Mouse (Mus musculus): ENCODE data around the gene Swsap1.
A peak's percentile ranks its signal among the peaks of the same experiment; 100 is the strongest.

Gene Swsap1

GRCm38 (mm10) chr9:21936692-21937570 lies 18.6 kb upstream of the Swsap1 start, which contains the start of gene Plppr2:
Gene Plppr2 (plus strand): TSS chr9:21937033.
- DNase-seq (ENCODE audit: low spot score), result peak; percentile 96

- no peak for DNase-seq (ENCODE audit: low spot score)
Measured at GRCm38 (mm10) chr9:21937711-21938175, 17.8 kb upstream of the Swsap1 start.

GRCm38 (mm10) chr9:21938234-21938855 lies 17.2 kb upstream of the Swsap1 start:
- DNase-seq (ENCODE audit: low spot score), result no peak

- no peak for DNase-seq (ENCODE audit: low spot score)
Measured at GRCm38 (mm10) chr9:21943046-21943445, 12.5 kb upstream of the Swsap1 start.

- no peak for DNase-seq (ENCODE audit: low spot score)
Measured at GRCm38 (mm10) chr9:21943638-21944037, 11.9 kb upstream of the Swsap1 start.

GRCm38 (mm10) chr9:21944267-21944666 lies 11.3 kb upstream of the Swsap1 start:
- DNase-seq (ENCODE audit: low spot score), result no peak

- no peak for DNase-seq (ENCODE audit: low spot score)
Measured at GRCm38 (mm10) chr9:21947540-21948130, 7.9 kb upstream of the Swsap1 start.

- no peak for DNase-seq (ENCODE audit: low spot score)
Measured at GRCm38 (mm10) chr9:21948146-21948545, 7.4 kb upstream of the Swsap1 start.

- no peak for DNase-seq (ENCODE audit: low spot score)
Measured at GRCm38 (mm10) chr9:21948790-21949189, 6.8 kb upstream of the Swsap1 start.

GRCm38 (mm10) chr9:21950322-21950721 lies 5.2 kb upstream of the Swsap1 start:
- no peak for DNase-seq (ENCODE audit: low spot score)

- no peak for DNase-seq (ENCODE audit: low spot score)
Measured at GRCm38 (mm10) chr9:21951977-21952376, 3.6 kb upstream of the Swsap1 start.

GRCm38 (mm10) chr9:21953600-21953999 lies 2.0 kb upstream of the Swsap1 start:
- DNase-seq (ENCODE audit: low spot score), result peak; percentile 72

- DNase-seq (ENCODE audit: low spot score), result no peak
Measured at GRCm38 (mm10) chr9:21954635-21955034, 920 bp upstream of the Swsap1 start.

- DNase-seq (ENCODE audit: low spot score), result no peak
Measured at GRCm38 (mm10) chr9:21955225-21955569, 358 bp upstream of the Swsap1 start.

GRCm38 (mm10) chr9:21958372-21958771 lies 2.8 kb downstream of the Swsap1 start:
- no peak for DNase-seq (ENCODE audit: low spot score)

- no peak for DNase-seq (ENCODE audit: low spot score)
Measured at GRCm38 (mm10) chr9:21959244-21959643, 3.7 kb downstream of the Swsap1 start.

- DNase-seq (ENCODE audit: low spot score), result no peak
Measured at GRCm38 (mm10) chr9:21960135-21960534, 4.6 kb downstream of the Swsap1 start.

GRCm38 (mm10) chr9:21960558-21961208 lies 5.1 kb downstream of the Swsap1 start:
- no peak for DNase-seq (ENCODE audit: low spot score)

- DNase-seq (ENCODE audit: low spot score), result no peak
Measured at GRCm38 (mm10) chr9:21961366-21961980, 5.9 kb downstream of the Swsap1 start.

GRCm38 (mm10) chr9:21962010-21962409 lies 6.5 kb downstream of the Swsap1 start:
- DNase-seq (ENCODE audit: low spot score), result no peak

- DNase-seq (ENCODE audit: low spot score), result peak; percentile 70
Measured at GRCm38 (mm10) chr9:21962416-21963059, 7.0 kb downstream of the Swsap1 start.

Measured in left cerebral cortex, adult 11 months (tissue).